Mouse (Mus musculus) Patski (cell line): ENCODE data around the gene Pla2g15. TPM values are rescaled to one million over a fixed set of nuclear protein-coding genes. Genes with fewer than 3 reads are reported as not detected.

ENCODE experiments used
- ATAC-seq: fragments of 100-300 bp; one replicate; pipeline ENCODE4 v1.8.0; 2021
- CTCF ChIA-PET: fragments of 350-600 bp; sonication (Branson Sonifier 250); formaldehyde crosslinking; loops from one replicate; lab custom pipeline; 2022; ENCODE audit warnings: inconsistent platforms; lab: Charles Lee
- POLR2A ChIA-PET: fragments of 350-600 bp; sonication (Branson Sonifier 250); formaldehyde crosslinking; loops from one replicate; lab custom pipeline; 2022; ENCODE audit warnings: antibody characterized with exemption, inconsistent platforms; lab: Charles Lee
- DNase-seq: peaks from one replicate; pipeline ENCODE4 v3.0.0-alpha.2; 2011; ENCODE audit warnings: low read depth, low spot score
- H3K27me3 ChIP-seq: fragments of 371-371 bp; one replicate; pipeline ENCODE4 v1.5.1; 2021
- CTCF ChIP-seq: fragments of 100-300 bp; IDR thresholded peaks from one replicate; pipeline ENCODE4 v1.5.1; 2021
- in situ Hi-C: fragments of 300-500 bp; cut with MboI; formaldehyde crosslinking; loops from 3 replicates; pipeline ENCODE4 v1.11.1; 2018; ENCODE audit warnings: low pct_unique_long_range_greater_than_20kb, mixed read lengths
- polyA plus RNA-seq: library from polyadenylated mRNA; unstranded; gene quantifications from one replicate; pipeline ENCODE4 v1.2.3, GENCODE M21; 2021

The Pla2g15 gene
- polyA plus RNA-seq, 1 experiment from 2014 or later: 24.6 TPM

DNA sequence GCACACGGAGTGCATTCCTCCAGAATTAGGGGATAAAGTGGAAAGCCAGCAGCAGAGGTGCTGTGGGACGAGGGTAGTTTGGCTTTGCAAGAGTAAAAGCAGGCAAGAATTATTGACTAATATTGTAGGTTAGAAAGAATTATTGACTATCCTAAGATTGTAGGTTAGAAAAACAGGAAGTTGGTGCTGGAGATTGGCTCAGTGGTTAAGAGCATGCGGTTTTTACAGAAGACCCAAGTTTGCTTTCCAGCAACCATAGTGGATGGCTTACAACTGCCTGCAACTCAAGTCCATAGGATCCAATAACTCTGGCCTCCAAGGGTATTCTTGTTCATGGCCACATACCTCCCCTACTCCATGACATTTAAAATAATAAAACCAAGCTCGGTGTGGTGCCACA lies 4.2 kb upstream of the Pla2g15 start:
- DNase-seq (no peak), ATAC-seq (no peak)
- no peaks in the 10 kb centered on the region for H3K27me3 ChIP-seq
- in situ Hi-C loops: no loop called here
- ChIA-PET CTCF (interaction anchor here (2.5 kb wide), 1 partner anchor 19 kb away, joined by 6 read pairs; no protein-coding TSS in a partner anchor), POLR2A (no interaction called here)
- no peak for TF ChIP-seq CTCF

DNA sequence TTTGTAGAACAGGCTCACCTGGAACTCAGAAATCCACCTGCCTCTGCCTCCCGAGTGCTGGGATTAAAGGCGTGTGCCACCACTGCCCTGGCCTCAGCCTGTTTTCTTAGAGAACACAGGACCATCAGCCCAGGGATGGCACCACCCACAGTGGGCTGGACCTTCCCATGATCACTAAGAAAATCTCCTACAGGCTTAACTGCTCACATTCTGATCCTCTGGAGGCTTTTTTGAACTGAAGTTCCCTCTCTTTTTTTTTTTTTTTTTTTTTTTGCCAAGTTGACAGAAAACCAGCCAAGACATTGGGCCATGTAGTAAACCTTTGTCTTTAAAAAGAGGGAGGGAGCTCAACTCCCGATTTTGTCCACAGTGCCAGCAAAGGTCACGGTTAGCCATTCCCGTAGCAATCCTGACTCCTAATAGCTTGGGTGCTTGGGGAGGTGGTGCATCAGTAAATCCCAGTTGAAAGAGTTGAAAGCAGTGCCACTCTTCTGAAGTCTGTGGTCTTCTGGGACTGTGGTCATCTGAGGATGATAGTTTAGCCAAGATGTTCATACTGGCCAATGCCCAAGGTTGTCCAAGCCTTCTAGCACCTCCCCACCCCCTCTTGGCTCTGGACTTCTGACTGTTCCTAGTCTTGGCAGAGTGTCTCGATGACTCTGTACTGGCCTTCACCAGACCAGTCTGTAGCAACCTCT lies 2.2 kb upstream of the Pla2g15 start:
- in situ Hi-C loops: no loop called here
- CTCF ChIA-PET: interaction anchor here (1.1 to 2.5 kb wide), 2 partner anchors 15 to 17 kb away, joined by 4 to 6 read pairs; no protein-coding TSS in a partner anchor
- POLR2A ChIA-PET: interaction anchor here (0.6 to 0.7 kb wide), 2 partner anchors 10 to 296 kb away, joined by 3 read pairs; no protein-coding TSS in a partner anchor
- no peaks in the 10 kb centered on the region for H3K27me3 ChIP-seq
- ATAC-seq: no peak
- no peak for TF ChIP-seq CTCF
- DNase-seq: no peak

DNA sequence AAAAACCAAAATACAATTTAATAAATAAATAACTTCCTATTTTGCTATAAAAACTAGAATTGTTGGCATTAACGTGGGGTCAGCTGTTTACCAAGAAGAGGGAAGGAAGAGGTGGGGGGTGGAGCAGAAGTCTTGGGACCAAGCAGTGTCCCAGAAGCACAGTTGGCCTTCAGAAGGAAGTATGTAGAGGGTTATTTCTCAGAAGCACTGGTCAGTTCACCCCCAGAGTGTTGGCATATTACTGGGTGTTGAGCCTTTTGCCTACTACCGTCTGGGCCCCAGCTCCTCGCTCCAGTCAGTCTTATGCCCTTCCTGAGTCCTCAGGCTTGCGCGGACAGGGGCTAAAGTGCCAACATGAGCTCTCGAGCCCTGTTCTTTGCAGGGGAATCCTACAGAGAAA lies 1.2 kb upstream of the Pla2g15 start:
- POLR2A ChIA-PET: interaction anchor here (0.8 to 1.3 kb wide), 2 partner anchors 10 to 14 kb away, joined by 3 read pairs; no protein-coding TSS in a partner anchor
- TF ChIP-seq CTCF: no peak

DNA sequence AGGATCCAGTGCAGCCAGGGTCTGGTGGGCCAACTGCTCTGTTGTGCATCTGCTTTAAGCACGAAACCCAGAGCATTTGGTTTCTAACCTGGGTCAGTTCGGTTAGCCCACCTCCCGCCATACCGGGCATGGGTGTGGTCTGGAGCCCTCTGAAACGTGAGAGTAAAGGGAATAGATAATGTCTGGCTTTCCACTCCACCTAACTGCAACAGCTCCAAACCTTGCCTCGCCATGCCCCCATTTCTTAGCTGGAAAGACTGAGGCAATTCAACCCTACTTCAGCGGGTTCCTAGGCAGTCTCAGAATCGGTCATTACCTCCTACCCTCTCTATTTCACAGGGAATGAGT lies 428 bp downstream of the Pla2g15 start:
- POLR2A ChIA-PET: interaction anchor here (1.0 to 1.3 kb wide), 4 partner anchors 12 to 61 kb away, joined by 3 to 4 read pairs (median 3); partner anchors contain the start of gene Slc7a6
- no peak for DNase-seq
- H3K27me3 ChIP-seq: no peaks in the 10 kb centered on the region
- no peak for ATAC-seq
- no peak for TF ChIP-seq CTCF
- in situ Hi-C loops: no loop called here
- CTCF ChIA-PET: interaction anchor here (1.1 to 1.6 kb wide), 4 partner anchors 9 to 45 kb away, joined by 3 to 5 read pairs (median 3); no protein-coding TSS in a partner anchor

More for the DNA sequence above, 1.2 kb upstream of the Pla2g15 start:
- CTCF ChIA-PET: interaction anchor here (1.1 to 1.5 kb wide), 2 partner anchors 7 to 14 kb away, joined by 4 to 5 read pairs; no protein-coding TSS in a partner anchor
- no peaks in the 10 kb centered on the region for H3K27me3 ChIP-seq
- no peak for DNase-seq
- in situ Hi-C loops: no loop called here
- ATAC-seq: no peak

GRCm38 (mm10) chr8:106151041-106151440 lies 842 bp downstream of the Pla2g15 start:
- no peaks in the 10 kb centered on the region for H3K27me3 ChIP-seq
- POLR2A ChIA-PET: interaction anchor here (1.0 to 1.1 kb wide), 2 partner anchors 14 to 61 kb away, joined by 3 read pairs; no protein-coding TSS in a partner anchor
- no peak for TF ChIP-seq CTCF
- ATAC-seq (no peak), DNase-seq (no peak)
- in situ Hi-C loops: no loop called here
- CTCF ChIA-PET: interaction anchor here (1.1 to 1.6 kb wide), 4 partner anchors 13 to 44 kb away, joined by 3 to 8 read pairs (median 3); no protein-coding TSS in a partner anchor

DNA sequence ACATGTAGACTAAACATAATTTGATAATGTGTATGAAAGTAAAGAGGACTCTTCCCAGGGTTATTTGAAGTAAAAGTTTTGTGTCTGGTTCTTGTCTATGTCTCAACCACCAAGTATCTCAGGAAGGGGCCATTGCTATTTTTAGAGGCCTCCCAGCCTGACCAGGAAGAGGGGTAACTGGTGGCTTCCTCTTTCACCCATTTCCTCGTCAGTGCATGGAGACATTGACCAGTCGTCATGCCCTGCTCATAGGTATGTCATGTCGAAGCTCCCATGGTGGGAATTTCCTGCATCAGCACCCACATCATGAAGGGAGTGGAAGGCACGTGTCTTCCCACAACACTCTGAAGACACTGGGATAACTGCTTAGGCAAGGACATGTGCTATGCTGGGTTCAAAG lies 2.7 kb downstream of the Pla2g15 start:
- POLR2A ChIA-PET: interaction anchor here (0.6 to 1.3 kb wide), 3 partner anchors 9 to 19 kb away, joined by 3 to 4 read pairs (median 4); no protein-coding TSS in a partner anchor
- DNase-seq (no peak), ATAC-seq (no peak)
- no peak for TF ChIP-seq CTCF
- H3K27me3 ChIP-seq: no peaks in the 10 kb centered on the region
- in situ Hi-C loops: no loop called here
- CTCF ChIA-PET: no interaction called here

DNA sequence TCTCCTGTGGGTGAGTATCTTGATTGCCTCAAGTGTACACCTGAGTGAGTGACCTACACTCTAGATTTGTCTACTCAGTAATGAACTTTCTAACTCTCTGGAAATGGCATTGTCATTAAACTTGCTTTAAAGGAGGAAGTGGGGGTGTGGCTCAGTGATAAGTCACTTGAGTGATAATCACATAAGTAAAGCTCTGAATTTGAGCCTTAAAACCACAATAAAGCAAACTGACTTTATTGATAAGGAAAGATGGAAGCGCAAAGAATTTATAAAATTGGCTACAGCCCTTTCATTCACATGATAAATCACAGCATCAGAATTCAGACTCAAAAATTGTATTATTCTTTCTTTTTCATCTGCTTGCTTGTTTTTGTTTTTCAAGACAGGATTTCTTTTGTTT lies 7.2 kb downstream of the Pla2g15 start:
- ChIA-PET CTCF (interaction anchor here (1.1 to 1.6 kb wide), 2 partner anchors 9 to 12 kb away, joined by 4 read pairs; no protein-coding TSS in a partner anchor), POLR2A (no interaction called here)
- in situ Hi-C loops: loop anchor here (5.0 kb wide), 1 partner anchor 40 kb away; no protein-coding TSS in a partner anchor
- no peak for ATAC-seq
- no peak for DNase-seq
- no peak for TF ChIP-seq CTCF
- H3K27me3 ChIP-seq: no peaks in the 10 kb centered on the region

GRCm38 (mm10) chr8:106158381-106158780 lies 8.2 kb downstream of the Pla2g15 start:
- DNase-seq: no peak
- no peaks in the 10 kb centered on the region for H3K27me3 ChIP-seq
- ChIA-PET POLR2A (interaction anchor here (0.6 kb wide), 1 partner anchor 10 kb away, joined by 3 read pairs; no protein-coding TSS in a partner anchor), CTCF (interaction anchor here (1.1 to 1.6 kb wide), 2 partner anchors 8 to 13 kb away, joined by 4 read pairs; no protein-coding TSS in a partner anchor)
- in situ Hi-C loops: loop anchor here (5.0 kb wide), 1 partner anchor 39 kb away; no protein-coding TSS in a partner anchor
- no peak for TF ChIP-seq CTCF
- ATAC-seq: no peak

- TF ChIP-seq CTCF: no peak
- DNase-seq (no peak), ATAC-seq (no peak)
- ChIA-PET POLR2A (interaction anchor here (0.7 kb wide), 1 partner anchor 95 kb away, joined by 3 read pairs; no protein-coding TSS in a partner anchor), CTCF (interaction anchor here (1.0 to 1.3 kb wide), 2 partner anchors 16 to 44 kb away, joined by 3 read pairs; no protein-coding TSS in a partner anchor)
- in situ Hi-C loops: loop anchor here (5.0 kb wide), 1 partner anchor 37 kb away; no protein-coding TSS in a partner anchor
- H3K27me3 ChIP-seq: no peaks in the 10 kb centered on the region
These were observed 9.7 kb downstream of the Pla2g15 start for GRCm38 (mm10) chr8:106159876-106160275.

GRCm38 (mm10) chr8:106163251-106163650 lies 13.1 kb downstream of the Pla2g15 start:
- DNase-seq (no peak), ATAC-seq (no peak)
- no peaks in the 10 kb centered on the region for H3K27me3 ChIP-seq
- no peak for TF ChIP-seq CTCF
- CTCF ChIA-PET: interaction anchor here (1.1 to 6.3 kb wide), 6 partner anchors 11 to 45 kb away, joined by 3 to 116 read pairs (median 6); no protein-coding TSS in a partner anchor
- POLR2A ChIA-PET: interaction anchor here (0.6 to 2.1 kb wide), 5 partner anchors 11 to 460 kb away, joined by 3 to 8 read pairs (median 4); partner anchors contain the start of gene Pla2g15
- in situ Hi-C loops: no loop called here
